Mouse (Mus musculus): ENCODE measurements around the gene Sephs2.

GRCm38 (mm10) chr7:127225147-127225995, 48.5 kb downstream of the Sephs2 start:
- TF ChIP-seq POLR2A (IDR thresholded peaks at IDR 0.05; ENCODE audit: low read depth, low read length) (no peak), CTCF (IDR thresholded peaks at IDR 0.05; ENCODE audit: borderline replicate concordance, insufficient read depth, low read length) (no peak)
